Mouse (Mus musculus): ENCODE results near the gene Dlg2. TPM values are rescaled to one million over a fixed set of nuclear protein-coding genes. Genes with fewer than 3 reads are reported as not detected.

Dlg2 gene
- polyA plus RNA-seq, 1 experiment, result 1.7 TPM

DNA sequence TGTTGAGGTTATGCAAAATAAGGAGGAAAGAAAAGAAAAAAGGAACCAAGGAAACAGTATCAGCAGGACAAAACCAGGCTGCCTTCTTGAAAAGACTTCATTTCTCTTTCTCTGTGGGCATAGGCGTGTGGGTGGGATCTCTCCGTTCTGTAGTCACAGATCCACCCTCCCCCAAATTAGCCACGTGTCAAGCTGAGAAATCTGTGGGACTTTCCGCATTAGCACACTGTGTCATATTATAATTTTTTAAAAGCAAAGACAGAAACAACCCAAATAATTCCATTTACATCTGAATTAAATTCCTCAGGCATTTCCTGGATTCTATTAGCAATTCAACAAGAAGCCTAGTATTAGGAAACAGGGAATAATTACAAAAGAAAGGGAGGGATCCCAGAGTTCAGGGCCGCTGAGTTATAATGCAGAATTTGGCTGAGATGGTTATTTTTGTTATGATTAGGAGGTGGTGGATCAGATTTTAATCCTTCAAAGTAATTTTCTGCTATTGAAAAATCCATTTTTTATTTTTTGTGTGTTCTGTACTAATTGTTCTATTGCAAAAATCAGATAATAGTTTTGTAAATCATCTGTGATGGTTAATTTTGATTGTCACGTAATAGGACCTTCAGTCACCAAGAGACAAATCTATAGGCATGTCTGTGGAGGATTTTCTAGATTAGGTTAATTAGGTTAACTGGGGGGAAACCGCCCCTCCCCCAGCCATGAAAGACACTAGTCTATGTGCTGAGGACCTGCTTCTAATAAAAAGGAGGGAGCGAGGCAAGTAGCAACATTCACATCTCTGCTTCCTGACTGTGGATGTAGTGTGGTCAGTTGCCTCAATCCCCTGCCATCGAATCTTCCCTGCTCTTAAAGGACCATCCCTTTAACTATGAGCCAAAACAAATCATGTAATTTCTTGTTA, 63.3 kb downstream of the Dlg2 start:
- TF ChIP-seq POLR2A (IDR thresholded peaks at IDR 0.05; ENCODE audit: low read depth, low read length) (no peak), CTCF (IDR thresholded peaks at IDR 0.05; ENCODE audit: extremely low read depth, insufficient read depth, insufficient read length, insufficient replicate concordance) (no peak)
- no peaks in the 10 kb centered on the region for H3K27me3 ChIP-seq (ENCODE audit: control insufficient read depth, insufficient read depth, low read length)
- WGBS, result 71% methylated on average over 9 of the region's 9 CpGs
- H3K27ac ChIP-seq (ENCODE audit: insufficient read depth, low read length), result no peak overlapping the region
- H3K4me3 ChIP-seq (ENCODE audit: extremely low read depth, insufficient read depth, insufficient read length), result no peak overlapping the region
- DNase-seq (ENCODE audit: low read depth in 1 of 2, low spot score in 2 of 2), result no peak
- no peaks in the 10 kb centered on the region for H3K4me1 ChIP-seq (ENCODE audit: control insufficient read depth, insufficient read depth, insufficient read length)
- no peaks in the 10 kb centered on the region for H3K36me3 ChIP-seq (ENCODE audit: control insufficient read depth, insufficient read depth, low read length)

- TF ChIP-seq POLR2A (IDR thresholded peaks at IDR 0.05; ENCODE audit: low read depth, low read length) (no peak), CTCF (IDR thresholded peaks at IDR 0.05; ENCODE audit: extremely low read depth, insufficient read depth, insufficient read length, insufficient replicate concordance) (no peak)
- Histone ChIP-seq H3K36me3 (ENCODE audit: control insufficient read depth, insufficient read depth, low read length) (no peaks in the 10 kb centered on the region), H3K4me1 (ENCODE audit: control insufficient read depth, insufficient read depth, insufficient read length) (no peaks in the 10 kb centered on the region), H3K4me3 (ENCODE audit: extremely low read depth, insufficient read depth, insufficient read length) (no peak overlapping the region), H3K27me3 (ENCODE audit: control insufficient read depth, insufficient read depth, low read length) (no peaks in the 10 kb centered on the region), H3K27ac (ENCODE audit: insufficient read depth, low read length) (no peak overlapping the region)
- no peak for DNase-seq (ENCODE audit: low read depth in 1 of 2, low spot score in 2 of 2)
- 87% methylated on average over 2 of the region's 2 CpGs for WGBS
These were observed 64.4 kb downstream of the Dlg2 start for GRCm38 (mm10) chr7:90540811-90541323.

DNA sequence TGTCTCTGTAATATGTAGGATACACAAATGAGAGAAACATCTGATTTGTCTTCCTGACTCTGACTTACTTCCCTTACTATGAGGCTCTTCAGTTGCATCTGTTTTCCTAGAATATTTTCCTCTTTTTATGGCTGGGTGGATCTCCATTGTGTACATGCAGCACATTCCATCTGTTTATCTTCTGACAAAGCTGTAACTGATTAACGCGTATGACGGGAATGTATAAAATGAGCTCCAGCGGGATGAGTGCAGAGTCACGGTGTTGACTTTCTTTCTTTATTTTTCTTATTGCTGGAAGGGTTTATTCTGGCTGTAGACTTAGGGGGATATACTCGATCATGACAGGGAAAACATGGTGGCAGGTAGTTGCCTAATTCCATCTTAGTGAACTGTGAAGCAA, 76.9 kb downstream of the Dlg2 start:
- Histone ChIP-seq H3K4me3 (ENCODE audit: extremely low read depth, insufficient read depth, insufficient read length) (no peak overlapping the region), H3K36me3 (ENCODE audit: control insufficient read depth, insufficient read depth, low read length) (no peaks in the 10 kb centered on the region), H3K4me1 (ENCODE audit: control insufficient read depth, insufficient read depth, insufficient read length) (no peaks in the 10 kb centered on the region), H3K27me3 (ENCODE audit: control insufficient read depth, insufficient read depth, low read length) (no peaks in the 10 kb centered on the region), H3K27ac (ENCODE audit: insufficient read depth, low read length) (no peak overlapping the region)
- no peak for TF ChIP-seq POLR2A (IDR thresholded peaks at IDR 0.05; ENCODE audit: low read depth, low read length)
- no peak for TF ChIP-seq CTCF (IDR thresholded peaks at IDR 0.05; ENCODE audit: extremely low read depth, insufficient read depth, insufficient read length, insufficient replicate concordance)
- 94% methylated on average over 6 of the region's 6 CpGs for WGBS
- no peak for DNase-seq (ENCODE audit: low read depth in 1 of 2, low spot score in 2 of 2)

DNA sequence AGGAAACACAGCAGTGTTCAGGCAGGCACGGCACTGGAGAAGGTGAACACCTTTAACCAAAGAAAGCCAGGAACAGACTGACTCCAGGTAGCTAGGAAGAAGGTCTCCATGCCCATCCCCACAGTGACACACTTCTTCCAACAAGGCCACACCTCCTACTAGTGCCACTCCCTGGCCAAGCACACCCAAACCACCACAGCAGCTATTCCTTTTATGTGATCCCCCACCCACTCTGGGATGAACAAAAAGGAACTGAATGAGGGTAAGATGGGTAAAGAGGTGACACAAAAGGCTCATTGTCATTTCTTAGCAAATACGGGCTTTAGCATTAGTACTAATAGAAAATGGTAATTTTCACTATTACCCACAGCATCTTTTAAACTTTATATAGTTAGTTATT, 77.9 kb downstream of the Dlg2 start:
- Histone ChIP-seq H3K4me3 (ENCODE audit: extremely low read depth, insufficient read depth, insufficient read length) (no peak overlapping the region), H3K36me3 (ENCODE audit: control insufficient read depth, insufficient read depth, low read length) (no peaks in the 10 kb centered on the region), H3K27ac (ENCODE audit: insufficient read depth, low read length) (no peak overlapping the region), H3K4me1 (ENCODE audit: control insufficient read depth, insufficient read depth, insufficient read length) (no peaks in the 10 kb centered on the region), H3K27me3 (ENCODE audit: control insufficient read depth, insufficient read depth, low read length) (no peaks in the 10 kb centered on the region)
- DNase-seq (ENCODE audit: low read depth in 1 of 2, low spot score in 2 of 2), result no peak
- TF ChIP-seq POLR2A (IDR thresholded peaks at IDR 0.05; ENCODE audit: low read depth, low read length) (no peak), CTCF (IDR thresholded peaks at IDR 0.05; ENCODE audit: extremely low read depth, insufficient read depth, insufficient read length, insufficient replicate concordance) (no peak)
- 80% methylated on average over 2 of the region's 2 CpGs for WGBS

- no peaks in the 10 kb centered on the region for H3K36me3 ChIP-seq (ENCODE audit: control insufficient read depth, insufficient read depth, low read length)
- WGBS, result 68% methylated on average over 7 of the region's 7 CpGs
These were observed 92.7 kb downstream of the Dlg2 start for GRCm38 (mm10) chr7:90569130-90569529.

DNA sequence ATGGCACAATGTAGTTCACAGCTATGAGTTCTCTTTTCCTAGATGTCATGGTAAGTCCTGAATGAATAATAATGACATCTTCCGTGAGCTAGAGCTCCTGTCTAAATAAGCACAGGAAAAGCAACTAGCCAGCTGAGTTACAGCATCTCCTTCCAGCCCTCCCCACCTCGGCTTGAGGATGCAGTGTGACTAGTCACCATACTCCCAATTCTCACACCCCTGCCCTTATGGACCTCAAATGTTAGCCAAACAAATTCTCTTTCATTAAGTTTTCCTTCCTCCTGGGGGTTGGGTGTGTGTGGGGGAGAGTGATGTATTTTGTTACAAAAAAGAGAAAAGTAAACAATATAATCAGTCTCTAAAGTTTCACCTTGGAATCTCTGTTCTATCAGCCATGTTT, 111.3 kb downstream of the Dlg2 start:
- no peak for DNase-seq (ENCODE audit: low read depth in 1 of 2, low spot score in 2 of 2)
- Histone ChIP-seq H3K4me1 (ENCODE audit: control insufficient read depth, insufficient read depth, insufficient read length) (no peaks in the 10 kb centered on the region), H3K27ac (ENCODE audit: insufficient read depth, low read length) (no peak overlapping the region), H3K36me3 (ENCODE audit: control insufficient read depth, insufficient read depth, low read length) (no peaks in the 10 kb centered on the region), H3K27me3 (ENCODE audit: control insufficient read depth, insufficient read depth, low read length) (no peaks in the 10 kb centered on the region), H3K4me3 (ENCODE audit: extremely low read depth, insufficient read depth, insufficient read length) (no peak overlapping the region)
- WGBS, result 50% methylated on average over 2 of the region's 2 CpGs
- no peak for TF ChIP-seq POLR2A (IDR thresholded peaks at IDR 0.05; ENCODE audit: low read depth, low read length)
- TF ChIP-seq CTCF (IDR thresholded peaks at IDR 0.05; ENCODE audit: extremely low read depth, insufficient read depth, insufficient read length, insufficient replicate concordance), result no peak

More at GRCm38 (mm10) chr7:90569130-90569529, 92.7 kb downstream of the Dlg2 start:
- Histone ChIP-seq H3K4me3 (ENCODE audit: extremely low read depth, insufficient read depth, insufficient read length) (no peak overlapping the region), H3K27me3 (ENCODE audit: control insufficient read depth, insufficient read depth, low read length) (no peaks in the 10 kb centered on the region), H3K4me1 (ENCODE audit: control insufficient read depth, insufficient read depth, insufficient read length) (no peaks in the 10 kb centered on the region), H3K27ac (ENCODE audit: insufficient read depth, low read length) (no peak overlapping the region)
- TF ChIP-seq POLR2A (IDR thresholded peaks at IDR 0.05; ENCODE audit: low read depth, low read length) (no peak), CTCF (IDR thresholded peaks at IDR 0.05; ENCODE audit: extremely low read depth, insufficient read depth, insufficient read length, insufficient replicate concordance) (no peak)
- DNase-seq (ENCODE audit: low read depth in 1 of 2, low spot score in 2 of 2), result no peak

GRCm38 (mm10) chr7:90588318-90588717, 111.8 kb downstream of the Dlg2 start:
- DNase-seq (ENCODE audit: low read depth in 1 of 2, low spot score in 2 of 2), result no peak
- Histone ChIP-seq H3K27ac (ENCODE audit: insufficient read depth, low read length) (no peak overlapping the region), H3K4me1 (ENCODE audit: control insufficient read depth, insufficient read depth, insufficient read length) (no peaks in the 10 kb centered on the region), H3K36me3 (ENCODE audit: control insufficient read depth, insufficient read depth, low read length) (no peaks in the 10 kb centered on the region), H3K4me3 (ENCODE audit: extremely low read depth, insufficient read depth, insufficient read length) (no peak overlapping the region), H3K27me3 (ENCODE audit: control insufficient read depth, insufficient read depth, low read length) (no peaks in the 10 kb centered on the region)
- WGBS, result 76% methylated on average over 1 of the region's 1 CpGs
- TF ChIP-seq POLR2A (IDR thresholded peaks at IDR 0.05; ENCODE audit: low read depth, low read length), result no peak
- TF ChIP-seq CTCF (IDR thresholded peaks at IDR 0.05; ENCODE audit: extremely low read depth, insufficient read depth, insufficient read length, insufficient replicate concordance), result no peak
